Mouse (Mus musculus) myocyte (in vitro differentiated cells): Measurements from ENCODE around the gene Col9a3.
A peak's percentile ranks its signal among the peaks of the same experiment; 100 is the strongest.

Experiments
- POLR2A ChIP-seq: IDR thresholded peaks from one replicate; pipeline ENCODE4 v1.6.1; 2011; ENCODE audit warnings: low read depth, mild to moderate bottlenecking, control low read depth, moderate library complexity; ENCODE audit not compliant: insufficient read length
- POLR2AphosphoS2 ChIP-seq: IDR thresholded peaks from one replicate; pipeline ENCODE4 v1.6.1; 2011; ENCODE audit warnings: low read depth, control low read depth; ENCODE audit not compliant: insufficient read length

GRCm38 (mm10) chr2:180589123-180589831 lies 8.3 kb upstream of the Col9a3 start, which contains the start of gene Ogfr:
- TF ChIP-seq POLR2A (peak; percentile 80), POLR2AphosphoS2 (peak; percentile 67)
